20 mouse cellular contexts compared by ENCODE assay signal in the genomic region with DNA sequence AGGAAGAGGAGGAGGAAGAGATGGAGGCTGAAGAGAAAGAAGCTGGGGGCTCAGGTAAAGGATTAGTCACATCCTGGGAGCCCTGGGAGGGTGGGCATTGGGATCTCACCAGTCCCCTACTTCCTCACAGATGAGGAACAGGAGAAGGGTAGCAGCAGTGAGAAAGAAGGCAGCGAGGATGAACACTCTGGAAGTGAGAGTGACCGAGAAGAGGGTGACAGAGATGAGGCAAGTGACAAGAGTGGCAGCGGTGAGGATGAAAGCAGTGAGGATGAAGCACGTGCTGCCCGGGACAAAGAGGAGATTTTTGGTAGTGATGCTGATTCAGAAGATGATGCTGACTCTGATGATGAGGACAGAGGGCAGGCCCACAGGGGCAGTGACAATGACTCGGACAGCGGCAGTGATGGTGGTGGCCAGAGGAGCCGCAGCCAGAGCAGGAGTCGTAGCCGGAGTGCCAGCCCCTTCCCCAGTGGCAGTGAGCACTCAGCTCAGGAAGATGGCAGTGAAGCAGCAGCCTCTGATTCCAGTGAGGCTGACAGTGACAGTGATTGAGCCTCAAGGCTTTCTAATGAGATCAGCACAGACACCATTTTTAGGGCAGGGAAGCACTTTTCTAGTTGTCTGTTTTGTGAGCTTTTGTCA.
"Had no signal": no experiment of that assay in that cellular context is flagged by ENCODE, and none has a peak within 500 bp of the region (broad histone marks: within the 10 kb centered on the region; RNA-seq: fewer than 3 reads in every experiment).

No protein-coding gene starts in this region.

- H3K4me3 ChIP-seq: heart, adult 2 months; heart, embryonic 12.5 days; heart, embryonic 13.5 days; heart, embryonic 15.5 days; hindbrain, embryonic 10.5 days; hindbrain, embryonic 12.5 days; hindbrain, embryonic 13.5 days; hindbrain, embryonic 15.5 days; intestine, embryonic 15.5 days; kidney, embryonic 15.5 days; layer of hippocampus, adult 2 months had no signal

- H3K9me3 ChIP-seq: heart, embryonic 12.5 days; heart, embryonic 13.5 days; heart, embryonic 15.5 days; hindbrain, embryonic 10.5 days; hindbrain, embryonic 12.5 days; hindbrain, embryonic 13.5 days; hindbrain, embryonic 15.5 days; intestine, embryonic 15.5 days; kidney, embryonic 15.5 days had no signal

- DNase-seq: heart, adult 2 months; kidney, adult 11 months; kidney, adult 18-20 months; kidney, adult 9 months; layer of hippocampus, adult 9-11 months; layer of hippocampus, postnatal 36 days had no signal

- H3K27me3 ChIP-seq: heart, embryonic 12.5 days; heart, embryonic 13.5 days; heart, embryonic 15.5 days; hindbrain, embryonic 12.5 days; hindbrain, embryonic 13.5 days; hindbrain, embryonic 15.5 days; intestine, embryonic 15.5 days; kidney, embryonic 15.5 days had no signal

- H3K9ac ChIP-seq: heart, embryonic 12.5 days; heart, embryonic 13.5 days; heart, embryonic 15.5 days; hindbrain, embryonic 12.5 days; hindbrain, embryonic 13.5 days; hindbrain, embryonic 14.5 days; hindbrain, embryonic 15.5 days; intestine, embryonic 15.5 days; kidney, embryonic 15.5 days had no signal

- H3K27ac ChIP-seq: heart, adult 2 months; heart, embryonic 13.5 days; heart, embryonic 15.5 days; hindbrain, embryonic 10.5 days; hindbrain, embryonic 12.5 days; hindbrain, embryonic 13.5 days; hindbrain, embryonic 14.5 days; hindbrain, embryonic 15.5 days; hindbrain, postnatal 0 days; intestine, embryonic 15.5 days; kidney, embryonic 15.5 days; kidney, postnatal 0 days; layer of hippocampus, adult 2 months had no signal

- H3K4me1 ChIP-seq: intestine, embryonic 15.5 days had no signal

- H3K4me2 ChIP-seq: heart, embryonic 11.5 days; heart, embryonic 12.5 days; heart, embryonic 13.5 days; heart, embryonic 15.5 days; hindbrain, embryonic 12.5 days; hindbrain, embryonic 13.5 days; hindbrain, embryonic 14.5 days; hindbrain, embryonic 15.5 days; intestine, embryonic 15.5 days; kidney, embryonic 15.5 days had no signal
